Mouse (Mus musculus) liver, embryonic 11.5 days (tissue): ENCODE measurements around the gene Gm43552. TPM values are rescaled to one million over a fixed set of nuclear protein-coding genes. Genes with fewer than 3 reads are reported as not detected.
"Not testable (repeated sequence)": the region's sequence is repeated elsewhere in the genome, so short reads cannot be mapped to it uniquely, and the experiment has no call there.

Experiments
- ATAC-seq: fragments of 200-750 bp; cut with Nextera tagmentation; replicated peaks from 2 replicates; pipeline ENCODE4 v1.8.0; 2017; ENCODE audit warnings: moderate number of reproducible peaks, mild to moderate bottlenecking, moderate TSS enrichment, moderate library complexity; ENCODE audit not compliant: low FRiP score
- DNase-seq: peaks from one replicate; pipeline ENCODE4 v3.0.0-alpha.2; 2017; ENCODE audit warnings: low spot score
- H3K27ac ChIP-seq: fragments of 300-500 bp; sonication (generic); 2 replicates; pipeline ENCODE4 v1.5.1; 2014; ENCODE audit warnings: mild to moderate bottlenecking, low read depth, low read length, control low read depth
- H3K27me3 ChIP-seq: fragments of 300-500 bp; sonication (generic); replicated peaks from 2 replicates; pipeline ENCODE4 v1.6.1; 2014; ENCODE audit warnings: low read length, mixed read lengths; ENCODE audit not compliant: control insufficient read depth, insufficient read depth
- H3K36me3 ChIP-seq: fragments of 300-500 bp; sonication (generic); 2 replicates; pipeline ENCODE4 v1.6.1; 2014; ENCODE audit warnings: mild to moderate bottlenecking, low read length, moderate library complexity, mixed read lengths; ENCODE audit not compliant: control insufficient read depth, insufficient read depth
- H3K4me1 ChIP-seq: fragments of 300-500 bp; sonication (generic); replicated peaks from 2 replicates; pipeline ENCODE4 v1.6.1; 2014; ENCODE audit warnings: low read length, mixed read lengths; ENCODE audit not compliant: control insufficient read depth, insufficient read depth
- H3K4me2 ChIP-seq: fragments of 300-500 bp; sonication (generic); 2 replicates; pipeline ENCODE4 v1.6.1; 2014; ENCODE audit warnings: mild to moderate bottlenecking, control low read depth, moderate library complexity
- H3K4me3 ChIP-seq: fragments of 300-500 bp; sonication (generic); 2 replicates; pipeline ENCODE4 v1.5.1; 2014; ENCODE audit warnings: low read depth, low read length, control low read depth
- H3K9ac ChIP-seq: fragments of 300-500 bp; sonication (generic); 2 replicates; pipeline ENCODE4 v1.6.1; 2014; ENCODE audit warnings: low read depth, low read length, control low read depth
- H3K9me3 ChIP-seq: fragments of 300-500 bp; sonication (generic); 2 replicates; pipeline ENCODE4 v1.6.1; 2016; ENCODE audit warnings: low read length, inconsistent platforms, mixed read lengths; ENCODE audit not compliant: control insufficient read depth
- WGBS: fragments of 180-500 bp; shearing (Covaris S2); extraction: QIAGEN DNeasy Blood & Tissue Kit; methylation state at CpG from one replicate; pipeline ENCODE4 v1.1.7; 2014; 5-methylcytosine and 5-hydroxymethylcytosine counted together
- polyA plus RNA-seq: library from polyadenylated mRNA; unstranded; fragments of >200 nt; fragmentation: Nextera tagmentation; extraction: Ambion mirVana; gene quantifications from 2 replicates; pipeline ENCODE4 v1.2.1, GENCODE M21; 2014

Gm43552 gene
- polyA plus RNA-seq, result not detected in 2 replicates

- H3K27me3 ChIP-seq, result no peaks in the 10 kb centered on the region
- ATAC-seq (peak; percentile 95), DNase-seq (peak; percentile 89)
- H3K27ac ChIP-seq, result peak within 1 kb of the TSS; percentile 88
- H3K4me3 ChIP-seq, result peak within 1 kb of the TSS; percentile 86
- peak within 1 kb of the TSS; percentile 83 for H3K4me2 ChIP-seq
- no peaks in the 10 kb centered on the region for H3K36me3 ChIP-seq
- under 1% methylated on average over 69 of the region's 69 CpGs for WGBS
- H3K4me1 ChIP-seq, result peaks cover 7% of the 10 kb centered on the region
- no peaks in the 10 kb centered on the region for H3K9me3 ChIP-seq
- peak within 1 kb of the TSS; percentile 85 for H3K9ac ChIP-seq
Measured at GRCm38 (mm10) chr5:65492716-65493531, at the start of gene Gm43552. Gene Gm43552, minus strand, starts transcription at chr5:65492833.

GRCm38 (mm10) chr5:65541889-65542288 is 49.3 kb upstream of the Gm43552 start:
- Histone ChIP-seq H3K4me1 (peaks cover 13% of the 10 kb centered on the region), H3K9ac (no peak overlapping the region), H3K36me3 (peaks cover 6% of the 10 kb centered on the region; the same call in 1 of the 2 replicates), H3K9me3 (no peaks in the 10 kb centered on the region), H3K27me3 (no peaks in the 10 kb centered on the region), H3K4me2 (no peak overlapping the region), H3K4me3 (no peak overlapping the region), H3K27ac (no peak overlapping the region)
- ATAC-seq (no peak), DNase-seq (no peak)
- WGBS, result 86% methylated on average over 3 of the region's 3 CpGs

GRCm38 (mm10) chr5:65539786-65540185 is 47.2 kb upstream of the Gm43552 start:
- Histone ChIP-seq H3K36me3 (0 out of 2 replicates have a peak, but pooled peaks cover 6% of the 10 kb centered on the region), H3K9ac (no peak overlapping the region), H3K4me2 (peak overlapping the region; percentile 81), H3K9me3 (no peaks in the 10 kb centered on the region), H3K4me3 (no peak overlapping the region), H3K27me3 (no peaks in the 10 kb centered on the region), H3K27ac (no peak overlapping the region), H3K4me1 (peaks cover 13% of the 10 kb centered on the region)
- ATAC-seq, result no peak
- no peak for DNase-seq
- WGBS, result 80% methylated on average over 3 of the region's 3 CpGs

- H3K4me1 ChIP-seq, result peaks cover 13% of the 10 kb centered on the region
- no peak overlapping the region for H3K27ac ChIP-seq
- peak overlapping the region; percentile 42 for H3K4me3 ChIP-seq
- peak overlapping the region; percentile 56; the same call in 1 of the 2 replicates for H3K9ac ChIP-seq
- H3K4me2 ChIP-seq, result peak overlapping the region; percentile 81
- WGBS, result 44% methylated on average over 4 of the region's 4 CpGs
- no peak for ATAC-seq
- DNase-seq, result no peak
- 0 out of 2 replicates have a peak, but pooled peaks cover 3% of the 10 kb centered on the region for H3K36me3 ChIP-seq
- no peaks in the 10 kb centered on the region for H3K9me3 ChIP-seq
- H3K27me3 ChIP-seq, result no peaks in the 10 kb centered on the region
Measured at GRCm38 (mm10) chr5:65538829-65539228, 46.2 kb upstream of the Gm43552 start.

GRCm38 (mm10) chr5:65538121-65538520 is 45.5 kb upstream of the Gm43552 start:
- H3K4me2 ChIP-seq, result peak overlapping the region; percentile 61
- under 1% methylated on average over 4 of the region's 4 CpGs for WGBS
- 0 out of 2 replicates have a peak, but pooled peaks cover 3% of the 10 kb centered on the region for H3K36me3 ChIP-seq
- peak overlapping the region; percentile 96 for H3K27ac ChIP-seq
- DNase-seq (no peak), ATAC-seq (no peak)
- H3K9ac ChIP-seq, result peak overlapping the region; percentile 98
- no peaks in the 10 kb centered on the region for H3K27me3 ChIP-seq
- peaks cover 11% of the 10 kb centered on the region for H3K4me1 ChIP-seq
- peak overlapping the region; percentile 98 for H3K4me3 ChIP-seq
- no peaks in the 10 kb centered on the region for H3K9me3 ChIP-seq

- H3K4me1 ChIP-seq, result peaks cover 11% of the 10 kb centered on the region
- H3K4me3 ChIP-seq, result peak overlapping the region; percentile 98
- under 1% methylated on average over 45 of the region's 59 CpGs for WGBS
- H3K9me3 ChIP-seq, result no peaks in the 10 kb centered on the region
- ATAC-seq (peak; percentile 59), DNase-seq (peak; percentile 80)
- H3K9ac ChIP-seq, result peak overlapping the region; percentile 98
- H3K27ac ChIP-seq, result peak overlapping the region; percentile 96
- H3K4me2 ChIP-seq, result peak overlapping the region; percentile 61
- 0 out of 2 replicates have a peak, but pooled peaks cover 3% of the 10 kb centered on the region for H3K36me3 ChIP-seq
- no peaks in the 10 kb centered on the region for H3K27me3 ChIP-seq
Measured at GRCm38 (mm10) chr5:65537420-65538071, 44.9 kb upstream of the Gm43552 start.

GRCm38 (mm10) chr5:65536751-65537419 is 44.3 kb upstream of the Gm43552 start, which contains the start of the genes Smim14 and Ube2k:
Gene Smim14, minus strand, starts transcription at chr5:65537184.
Gene Ube2k, plus strand, starts transcription at chr5:65537233.
- DNase-seq, result peak; percentile 92
- H3K9ac ChIP-seq, result peak within 1 kb of the TSS; percentile 98
- peak; percentile 97 for ATAC-seq
- peak within 1 kb of the TSS; percentile 61 for H3K4me2 ChIP-seq
- H3K27me3 ChIP-seq, result no peaks in the 10 kb centered on the region
- no peaks in the 10 kb centered on the region for H3K9me3 ChIP-seq
- WGBS, result under 1% methylated on average over 62 of the region's 66 CpGs
- 0 out of 2 replicates have a peak, but pooled peaks cover 3% of the 10 kb centered on the region for H3K36me3 ChIP-seq
- peaks cover 11% of the 10 kb centered on the region for H3K4me1 ChIP-seq
- H3K27ac ChIP-seq, result peak within 1 kb of the TSS; percentile 96
- H3K4me3 ChIP-seq, result peak within 1 kb of the TSS; percentile 98

- H3K27me3 ChIP-seq, H3K9me3 ChIP-seq, DNase-seq, ATAC-seq, H3K36me3 ChIP-seq: not testable (repeated sequence)
- WGBS, result 78% methylated on average over 10 of the region's 10 CpGs
- Histone ChIP-seq H3K4me3 (peak overlapping the region; percentile 98), H3K9ac (peak overlapping the region; percentile 98), H3K4me2 (peak overlapping the region; percentile 61), H3K27ac (peak overlapping the region; percentile 96), H3K4me1 (peaks cover 11% of the 10 kb centered on the region)
Measured at GRCm38 (mm10) chr5:65536068-65536465, 43.4 kb upstream of the Gm43552 start.
